Mouse (Mus musculus) lung, adult 2 months (tissue): Measurements from ENCODE around the gene Asb16. TPM values are rescaled to one million over a fixed set of nuclear protein-coding genes. Genes with fewer than 3 reads are reported as not detected.
A peak's percentile ranks its signal among the peaks of the same experiment; 100 is the strongest.

ENCODE experiments used
- DNase-seq: peaks from one replicate; pipeline ENCODE4 v3.0.0; 2022
- H3K4me1 ChIP-seq: fragments of 200-500 bp; 2 replicates; pipeline ENCODE4 v1.6.1; 2011; ENCODE audit warnings: low read length; ENCODE audit not compliant: control insufficient read depth, insufficient read depth
- H3K4me3 ChIP-seq: fragments of 200-500 bp; replicated peaks from 2 replicates; pipeline ENCODE3; 2011; ENCODE audit warnings: low read depth, mild to moderate bottlenecking, control low read depth, low read length; ENCODE audit errors: extremely low read depth
- CTCF ChIP-seq: fragments of 200-500 bp; IDR thresholded peaks from 2 replicates; pipeline ENCODE4 v1.5.1; 2011; ENCODE audit warnings: mild to moderate bottlenecking, low read length, control low read depth; ENCODE audit not compliant: insufficient read depth
- POLR2A ChIP-seq: fragments of 200-500 bp; IDR thresholded peaks from 2 replicates; pipeline ENCODE4 v1.6.1; 2011; ENCODE audit warnings: low read depth, mild to moderate bottlenecking, control low read depth, low read length, borderline replicate concordance; ENCODE audit errors: extremely low read depth
- WGBS: fragments of 180-500 bp; shearing (Covaris S2); methylation state at CpG from one replicate; pipeline ENCODE4 v1.1.7; 2018; 5-methylcytosine and 5-hydroxymethylcytosine counted together
- polyA plus RNA-seq: library from polyadenylated mRNA; depleted of rRNA; stranded (reverse); fragments of >200 nt; gene quantifications from 2 replicates; pipeline ENCODE4 v1.2.3, GENCODE M21; 2012

The Asb16 gene
- polyA plus RNA-seq, 1 experiment: 1.8 TPM

DNA sequence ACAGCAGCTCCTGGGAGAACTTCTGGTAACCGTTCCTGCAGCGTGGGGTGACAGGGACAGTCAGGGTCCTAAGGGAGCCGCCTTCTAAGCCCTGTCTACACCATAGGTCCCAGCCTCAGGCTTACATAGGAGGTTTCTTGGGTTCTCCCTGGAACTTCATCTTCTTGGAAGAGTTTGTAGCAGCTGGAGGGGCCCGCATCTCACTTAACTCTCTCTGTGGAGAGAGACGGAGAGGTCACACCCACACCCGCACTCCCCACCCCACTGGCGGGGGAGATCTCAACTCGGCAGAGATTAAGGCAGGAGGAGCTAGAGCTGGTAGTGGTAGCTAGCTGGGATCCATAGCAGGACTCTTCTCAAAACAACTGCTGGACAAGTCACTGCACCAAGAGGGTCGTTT, 39.6 kb downstream of the Asb16 start:
- no peak for TF ChIP-seq CTCF
- TF ChIP-seq POLR2A: no peak
- Histone ChIP-seq H3K4me3 (no peak overlapping the region), H3K4me1 (peaks cover 17% of the 10 kb centered on the region)
- 86% methylated on average over 9 of the region's 9 CpGs for WGBS
- no peak for DNase-seq

DNA sequence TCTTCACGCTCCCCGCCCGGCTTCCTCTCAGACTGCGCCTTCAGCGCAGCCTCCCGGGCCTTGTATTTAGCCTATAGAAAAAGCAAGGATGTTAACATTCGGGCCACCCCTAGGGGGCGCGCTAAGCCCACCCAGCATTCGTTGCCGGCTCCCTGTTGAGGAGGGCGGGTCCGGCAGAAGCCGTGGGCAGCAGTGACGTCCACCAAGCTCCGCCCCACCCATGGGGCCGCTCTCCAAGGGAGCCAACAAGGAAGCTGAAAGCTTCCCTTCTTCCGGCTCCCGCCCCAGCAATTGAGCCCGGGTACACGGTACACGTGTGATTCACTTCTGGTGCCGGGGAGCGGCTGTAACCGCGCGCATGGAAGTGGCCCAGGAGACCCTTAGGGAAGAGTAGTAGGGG, 40.4 kb downstream of the Asb16 start:
- peak; percentile 96 for DNase-seq
- H3K4me3 ChIP-seq: peak overlapping the region; percentile 48
- peak; percentile 51; the same call in 1 of the 2 replicates for TF ChIP-seq POLR2A
- peak; percentile 76 for TF ChIP-seq CTCF
- 1% methylated on average over 27 of the region's 27 CpGs for WGBS
- peaks cover 17% of the 10 kb centered on the region for H3K4me1 ChIP-seq

DNA sequence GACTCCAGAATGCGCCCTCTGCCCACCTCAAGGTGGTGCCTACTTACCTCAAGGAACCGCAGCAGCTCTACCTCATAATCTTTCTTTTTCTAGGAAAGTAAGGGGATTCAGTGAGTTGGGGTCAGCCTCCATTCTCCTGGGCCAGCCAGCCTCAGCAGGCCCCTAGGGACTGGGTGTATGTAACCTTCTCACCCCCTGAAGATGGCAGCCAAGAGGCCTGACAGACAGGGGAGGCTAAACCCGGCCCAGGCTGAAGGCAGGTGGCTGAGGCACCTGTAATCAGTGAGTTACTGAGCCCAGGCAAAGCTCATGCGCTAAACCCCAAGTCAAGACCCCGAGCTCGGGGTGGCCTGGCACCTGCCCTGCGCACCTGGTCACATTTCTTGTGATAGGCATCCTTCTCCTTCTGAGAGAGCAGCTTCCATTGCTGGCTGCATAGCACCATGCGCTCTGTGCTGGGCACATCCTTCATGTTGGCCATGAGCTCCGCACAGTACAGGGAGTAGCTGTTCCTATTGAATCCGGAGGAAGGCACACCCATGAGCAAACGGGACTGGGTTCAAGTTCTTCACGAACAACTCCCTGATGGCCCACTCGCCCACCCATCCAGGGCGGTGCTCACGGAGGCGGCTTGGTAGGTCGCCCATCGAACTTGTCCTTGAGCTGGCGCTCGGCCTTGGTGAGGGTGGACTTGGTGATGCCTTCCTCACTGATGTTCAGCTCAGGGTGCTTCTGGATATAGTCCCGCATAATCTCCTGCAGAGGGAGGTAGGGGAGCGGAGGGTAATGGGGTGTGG, 41.5 kb downstream of the Asb16 start:
- no peak for DNase-seq
- H3K4me1 ChIP-seq: peaks cover 17% of the 10 kb centered on the region
- no peak for TF ChIP-seq POLR2A
- no peak for TF ChIP-seq CTCF
- 79% methylated on average over 22 of the region's 22 CpGs for WGBS
- H3K4me3 ChIP-seq: no peak overlapping the region

DNA sequence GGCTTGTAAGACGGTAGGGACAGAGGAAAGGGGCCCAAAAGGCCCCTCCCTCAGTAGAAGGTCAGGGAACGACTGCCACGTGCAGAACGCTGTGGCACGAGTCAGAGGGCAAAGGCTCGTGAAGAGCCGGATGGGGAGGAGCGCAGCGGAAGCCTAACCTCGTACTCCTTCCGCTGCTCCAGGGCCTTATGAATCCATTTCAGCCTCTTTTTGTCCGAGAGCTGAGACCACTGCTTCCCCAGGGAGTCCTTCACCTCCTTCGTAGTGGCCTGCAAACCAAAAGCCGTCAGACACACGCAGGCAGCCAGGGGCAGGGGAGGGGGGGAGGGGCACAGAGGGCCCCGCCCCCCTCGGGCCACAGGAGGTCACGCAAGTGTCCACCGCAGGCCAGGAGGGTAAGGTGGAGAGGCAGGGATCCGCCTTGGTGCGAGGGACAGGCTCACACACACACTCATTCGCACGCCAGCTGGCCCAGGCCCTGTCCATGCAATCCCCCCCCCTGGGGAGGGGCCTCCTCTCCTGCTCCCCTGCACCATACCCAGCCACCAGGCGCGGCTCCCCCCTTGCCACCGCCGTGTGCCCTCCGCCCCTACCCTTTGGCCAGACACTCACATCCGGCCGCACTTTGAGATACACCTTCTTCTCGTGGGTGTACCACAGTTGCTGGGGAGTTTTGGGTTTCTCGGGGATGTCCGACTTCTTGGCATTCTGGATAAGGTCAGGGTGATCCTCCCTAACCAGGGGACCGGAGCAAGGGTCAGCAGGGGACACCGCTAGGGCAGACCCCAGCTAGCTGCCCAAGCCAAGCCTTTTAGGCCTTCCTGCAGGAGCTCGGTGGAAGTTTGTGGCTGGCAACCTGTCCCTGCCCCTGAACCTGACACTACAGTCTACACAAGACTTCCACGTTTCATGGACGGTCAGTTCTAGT, 42.5 kb downstream of the Asb16 start:
- Histone ChIP-seq H3K4me1 (peaks cover 17% of the 10 kb centered on the region), H3K4me3 (no peak overlapping the region)
- 55% methylated on average over 36 of the region's 38 CpGs for WGBS
- DNase-seq: no peak
- TF ChIP-seq POLR2A (peak; percentile 5; the same call in 1 of the 2 replicates), CTCF (no peak)

DNA sequence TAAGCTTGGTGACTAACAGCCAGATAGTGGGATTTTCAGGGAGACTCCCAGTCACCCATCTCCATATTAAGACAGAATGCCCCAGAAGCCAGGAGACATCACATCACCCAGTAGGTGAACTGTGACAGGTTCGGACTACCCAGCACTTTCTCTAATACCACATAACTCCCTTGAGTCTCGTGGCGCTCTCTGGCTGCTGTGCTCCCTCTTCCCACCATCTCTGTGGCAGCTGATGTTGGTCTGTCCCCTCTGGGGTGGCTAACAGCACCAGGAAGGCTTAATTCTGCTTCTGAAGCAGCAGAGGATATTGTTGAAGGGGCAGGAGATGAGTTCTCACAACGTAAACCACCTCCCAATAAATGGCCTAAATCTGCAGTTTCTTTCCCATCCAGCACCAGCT, 43.4 kb downstream of the Asb16 start:
- TF ChIP-seq POLR2A: no peak
- no peak for TF ChIP-seq CTCF
- Histone ChIP-seq H3K4me1 (peaks cover 17% of the 10 kb centered on the region), H3K4me3 (no peak overlapping the region)
- no peak for DNase-seq
- WGBS: 94% methylated on average over 4 of the region's 4 CpGs

DNA sequence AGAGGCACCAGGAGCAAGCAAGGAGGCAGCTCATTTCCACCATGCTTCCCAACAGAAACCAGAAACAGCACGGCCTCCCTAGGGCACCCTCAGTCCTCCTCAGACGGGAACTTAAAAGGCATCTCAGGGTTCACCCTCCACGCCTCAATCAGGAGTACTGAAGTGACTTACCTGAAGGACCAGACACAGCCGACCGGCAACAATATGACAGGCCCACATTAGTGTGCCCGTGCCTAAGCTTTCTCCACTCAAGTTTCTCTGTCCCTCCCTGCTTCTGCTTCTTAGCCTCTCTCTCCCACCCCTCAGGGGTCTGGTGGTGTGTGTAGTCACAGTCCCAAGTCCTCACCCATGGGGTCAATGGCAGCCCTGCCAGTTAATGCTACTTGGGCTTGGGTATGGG, 44.0 kb downstream of the Asb16 start:
- WGBS: 77% methylated on average over 6 of the region's 6 CpGs
- peaks cover 17% of the 10 kb centered on the region for H3K4me1 ChIP-seq
- TF ChIP-seq CTCF (no peak), POLR2A (no peak)
- H3K4me3 ChIP-seq: no peak overlapping the region
- DNase-seq: no peak

DNA sequence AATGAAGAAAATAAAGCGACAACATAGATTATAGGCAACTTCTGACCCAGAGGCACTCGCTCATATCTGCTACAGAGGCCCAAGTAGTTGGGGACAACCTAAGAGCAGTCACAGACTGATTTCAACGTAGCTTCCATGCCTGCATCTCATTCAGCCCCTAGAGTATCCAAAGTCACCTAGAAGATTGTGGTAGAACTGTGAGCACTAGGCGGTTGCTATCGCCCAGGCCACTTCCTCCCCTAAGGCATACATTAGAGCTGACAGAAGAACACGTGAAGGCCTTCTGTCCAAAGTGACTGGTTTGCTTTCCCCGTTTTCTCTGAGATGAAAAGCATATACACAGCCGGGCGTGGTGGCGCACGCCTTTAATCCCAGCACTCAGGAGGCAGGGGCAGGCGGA, 45.8 kb downstream of the Asb16 start:
- DNase-seq: no peak
- H3K4me1 ChIP-seq: peaks cover 14% of the 10 kb centered on the region
- no peak overlapping the region for H3K4me3 ChIP-seq
- WGBS: 84% methylated on average over 12 of the region's 12 CpGs
- TF ChIP-seq POLR2A: no peak
- no peak for TF ChIP-seq CTCF

DNA sequence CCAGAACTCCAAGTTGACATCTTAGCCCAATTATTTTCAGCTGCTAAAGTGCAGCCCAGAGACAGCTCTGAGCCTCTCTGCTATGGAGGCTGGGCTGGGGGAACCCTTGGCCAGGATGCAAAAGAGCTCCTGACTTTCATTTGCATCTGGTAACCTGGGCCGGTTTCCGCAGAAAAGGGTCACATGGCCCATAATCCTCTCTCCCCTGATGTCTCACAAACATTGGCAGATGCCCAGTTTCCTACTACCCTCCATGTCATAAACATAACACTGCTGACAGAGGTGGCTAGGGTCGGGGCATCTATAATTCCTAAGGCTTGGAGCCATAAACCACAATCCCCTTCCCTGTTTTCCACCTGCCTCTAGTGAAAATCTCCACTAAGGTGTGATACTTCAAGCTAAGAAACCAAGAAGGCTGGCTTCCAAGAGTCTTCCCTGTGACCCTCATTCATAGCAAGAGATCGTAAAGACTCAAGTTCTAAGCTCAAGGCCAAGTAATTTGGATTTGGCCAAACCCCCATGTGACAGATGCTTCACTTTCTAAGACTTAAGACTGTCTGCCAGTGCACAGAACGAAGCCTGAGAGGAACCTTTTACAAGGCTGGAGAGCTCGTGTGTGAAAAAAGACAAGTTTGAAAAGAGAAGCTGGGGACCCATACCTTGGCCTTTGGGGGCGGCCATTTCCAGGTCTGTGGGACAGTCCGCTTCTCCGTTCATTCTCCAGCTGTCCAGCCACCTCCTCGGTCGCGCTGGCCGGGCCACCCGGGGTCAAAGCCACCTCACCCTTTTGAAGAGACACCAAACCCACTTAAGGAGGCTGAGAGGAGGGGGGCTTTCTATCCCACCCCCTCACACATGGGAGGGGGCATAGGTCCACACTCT, 47.4 kb downstream of the Asb16 start:
- TF ChIP-seq POLR2A (no peak), CTCF (no peak)
- H3K4me1 ChIP-seq: peaks cover 6% of the 10 kb centered on the region; the same call in 1 of the 2 replicates
- no peak for DNase-seq
- 13% methylated on average over 14 of the region's 14 CpGs for WGBS
- H3K4me3 ChIP-seq: peak overlapping the region; percentile 61

DNA sequence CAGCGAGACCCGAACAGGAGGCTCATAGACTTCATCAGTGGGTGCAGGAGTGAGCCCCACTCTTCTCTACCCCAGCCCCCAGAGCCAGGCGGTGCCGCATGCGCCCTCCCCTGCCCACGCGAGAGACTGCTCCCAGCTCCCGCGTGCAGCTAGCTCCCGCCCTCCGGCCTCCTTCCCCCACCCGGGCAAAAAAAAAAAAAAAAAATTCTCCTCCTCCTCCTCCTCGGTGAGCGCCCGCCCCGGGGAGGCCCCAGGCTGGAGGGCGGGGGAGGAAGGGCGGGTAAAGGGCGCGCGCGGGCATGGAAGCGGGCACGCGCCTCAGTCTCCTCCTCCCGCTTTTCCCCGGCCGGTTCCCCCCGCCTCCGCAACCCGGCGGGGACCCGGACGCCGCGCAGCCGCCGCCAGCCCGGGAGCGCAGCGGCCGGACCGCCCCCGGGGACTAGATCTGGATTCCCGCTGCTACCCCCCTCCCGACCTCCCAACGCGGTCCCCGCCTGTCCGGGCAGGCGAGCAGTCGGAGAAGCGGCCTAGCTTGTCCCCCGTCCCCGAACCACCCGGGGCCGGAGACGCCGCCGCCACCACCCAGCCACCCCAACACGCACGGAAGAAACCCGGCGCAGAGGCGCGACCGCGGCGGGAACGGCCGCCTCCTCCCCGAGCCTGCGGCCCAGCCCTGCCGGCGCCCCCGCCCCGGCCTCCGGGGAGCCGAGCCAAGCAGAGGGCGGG, 48.2 kb downstream of the Asb16 start:
- no peak for TF ChIP-seq CTCF
- TF ChIP-seq POLR2A: peak; percentile 47; the same call in 1 of the 2 replicates
- H3K4me3 ChIP-seq: peak overlapping the region; percentile 97
- peak; percentile 88 for DNase-seq
- under 1% methylated on average over 62 of the region's 80 CpGs for WGBS
- peaks cover 6% of the 10 kb centered on the region; the same call in 1 of the 2 replicates for H3K4me1 ChIP-seq
